Mouse (Mus musculus): Measurements from ENCODE around the gene Map4k3.

Map4k3 gene

GRCm38 (mm10) chr17:80729825-80730224 lies 1.5 kb upstream of the Map4k3 start:
- DNase-seq (ENCODE audit: low spot score in 2 of 2), result no peak

- peak in 1 of 2 experiments; percentile 20 for DNase-seq (ENCODE audit: low spot score in 2 of 2)
These were observed 930 bp upstream of the Map4k3 start for GRCm38 (mm10) chr17:80729080-80729749.

GRCm38 (mm10) chr17:80727341-80727951 lies 839 bp downstream of the Map4k3 start:
- DNase-seq (ENCODE audit: low spot score in 2 of 2), result peak; percentile 27 to 65

- DNase-seq (ENCODE audit: low spot score in 2 of 2), result peak in 1 of 2 experiments; percentile 25
These were observed 1.5 kb downstream of the Map4k3 start for GRCm38 (mm10) chr17:80726821-80727220.

- no peak for DNase-seq (ENCODE audit: low spot score in 2 of 2)
These were observed 5.2 kb downstream of the Map4k3 start for GRCm38 (mm10) chr17:80723092-80723491.

- no peak for DNase-seq (ENCODE audit: low spot score in 2 of 2)
These were observed 6.6 kb downstream of the Map4k3 start for GRCm38 (mm10) chr17:80721670-80722069.

- no peak for DNase-seq (ENCODE audit: low spot score in 2 of 2)
These were observed 9.0 kb downstream of the Map4k3 start for GRCm38 (mm10) chr17:80719309-80719708.

- no peak for DNase-seq (ENCODE audit: low spot score in 2 of 2)
These were observed 10.0 kb downstream of the Map4k3 start for GRCm38 (mm10) chr17:80718243-80718642.

GRCm38 (mm10) chr17:80713588-80713987 lies 14.7 kb downstream of the Map4k3 start:
- no peak for DNase-seq (ENCODE audit: low spot score in 2 of 2)

GRCm38 (mm10) chr17:80709921-80710838 lies 18.1 kb downstream of the Map4k3 start:
- no peak for DNase-seq (ENCODE audit: low spot score in 2 of 2)

GRCm38 (mm10) chr17:80708803-80709202 lies 19.5 kb downstream of the Map4k3 start:
- no peak for DNase-seq (ENCODE audit: low spot score in 2 of 2)

GRCm38 (mm10) chr17:80707176-80707575 lies 21.1 kb downstream of the Map4k3 start:
- DNase-seq (ENCODE audit: low spot score in 2 of 2), result no peak

GRCm38 (mm10) chr17:80706608-80707007 lies 21.7 kb downstream of the Map4k3 start:
- no peak for DNase-seq (ENCODE audit: low spot score in 2 of 2)

- no peak for DNase-seq (ENCODE audit: low spot score in 2 of 2)
These were observed 26.6 kb downstream of the Map4k3 start for GRCm38 (mm10) chr17:80701687-80702086.

GRCm38 (mm10) chr17:80698930-80699329 lies 29.4 kb downstream of the Map4k3 start:
- no peak for DNase-seq (ENCODE audit: low spot score in 2 of 2)

GRCm38 (mm10) chr17:80698191-80698901 lies 29.9 kb downstream of the Map4k3 start:
- DNase-seq (ENCODE audit: low spot score in 2 of 2), result no peak

GRCm38 (mm10) chr17:80696956-80697355 lies 31.3 kb downstream of the Map4k3 start:
- DNase-seq (ENCODE audit: low spot score in 2 of 2), result no peak

GRCm38 (mm10) chr17:80696210-80696609 lies 32.1 kb downstream of the Map4k3 start:
- no peak for DNase-seq (ENCODE audit: low spot score in 2 of 2)

- DNase-seq (ENCODE audit: low spot score in 2 of 2), result no peak
These were observed 34.6 kb downstream of the Map4k3 start for GRCm38 (mm10) chr17:80693707-80694106.

GRCm38 (mm10) chr17:80692183-80692582 lies 36.1 kb downstream of the Map4k3 start:
- DNase-seq (ENCODE audit: low spot score in 2 of 2), result no peak

- no peak for DNase-seq (ENCODE audit: low spot score in 2 of 2)
These were observed 39.6 kb downstream of the Map4k3 start for GRCm38 (mm10) chr17:80688701-80689100.

- DNase-seq (ENCODE audit: low spot score in 2 of 2), result no peak
These were observed 42.2 kb downstream of the Map4k3 start for GRCm38 (mm10) chr17:80686066-80686465.

All from urinary bladder, adult 18-20 months (tissue).